Mouse (Mus musculus) midbrain, embryonic 11.5 days (tissue): ENCODE data around the gene Tlk1. TPM values are rescaled to one million over a fixed set of nuclear protein-coding genes. Genes with fewer than 3 reads are reported as not detected.

Source experiments
- ATAC-seq: fragments of 200-750 bp; cut with Nextera tagmentation; 2 replicates; pipeline ENCODE4 v1.8.0; 2017; ENCODE audit warnings: moderate TSS enrichment, moderate library complexity; ENCODE audit not compliant: low FRiP score
- DNase-seq: peaks from one replicate; pipeline ENCODE4 v3.0.0; 2015; ENCODE audit warnings: low spot score; ENCODE audit errors: missing footprints
- H3K27ac ChIP-seq: fragments of 300-500 bp; sonication (generic); 2 replicates; pipeline ENCODE4 v1.5.1; 2014; ENCODE audit warnings: low read depth, low read length
- H3K27me3 ChIP-seq: fragments of 300-500 bp; sonication (generic); 2 replicates; pipeline ENCODE4 v1.6.1; 2014; ENCODE audit warnings: mild to moderate bottlenecking, low read length, moderate library complexity, mixed read lengths; ENCODE audit not compliant: control insufficient read depth, insufficient read depth
- H3K36me3 ChIP-seq: fragments of 300-500 bp; sonication (generic); 2 replicates; pipeline ENCODE4 v1.6.1; 2014; ENCODE audit warnings: mild to moderate bottlenecking, low read length, moderate library complexity, mixed read lengths; ENCODE audit not compliant: control insufficient read depth, insufficient read depth
- H3K4me1 ChIP-seq: fragments of 300-500 bp; sonication (generic); 2 replicates; pipeline ENCODE4 v1.6.1; 2014; ENCODE audit warnings: low read length; ENCODE audit not compliant: control insufficient read depth, insufficient read depth
- H3K4me2 ChIP-seq: fragments of 300-500 bp; sonication (generic); 2 replicates; pipeline ENCODE4 v1.6.1; 2014; ENCODE audit warnings: mild to moderate bottlenecking, moderate library complexity
- H3K4me3 ChIP-seq: fragments of 300-500 bp; sonication (generic); 2 replicates; pipeline ENCODE4 v1.5.1; 2014; ENCODE audit warnings: low read depth, low read length
- H3K9ac ChIP-seq: fragments of 300-500 bp; sonication (generic); 2 replicates; pipeline ENCODE4 v1.6.1; 2014; ENCODE audit warnings: low read length
- H3K9me3 ChIP-seq: fragments of 300-500 bp; sonication (generic); 2 replicates; pipeline ENCODE4 v1.6.1; 2016; ENCODE audit warnings: low read length; ENCODE audit not compliant: control insufficient read depth
- WGBS: fragments of 180-500 bp; shearing (Covaris S2); extraction: QIAGEN DNeasy Blood & Tissue Kit; methylation state at CpG from one replicate; pipeline ENCODE4 v1.1.7; 2014; 5-methylcytosine and 5-hydroxymethylcytosine counted together
- polyA plus RNA-seq: library from polyadenylated mRNA; unstranded; fragments of >200 nt; fragmentation: Nextera tagmentation; extraction: Ambion mirVana; gene quantifications from 2 replicates; pipeline ENCODE4 v1.2.1, GENCODE M21; 2014

Tlk1 gene
- polyA plus RNA-seq, 1 experiment from 2014 or later: 45.2 TPM

GRCm38 (mm10) chr2:70826436-70827230 is 1.1 kb upstream of the Tlk1 start:
- no peaks in the 10 kb centered on the region for H3K27me3 ChIP-seq
- no peaks in the 10 kb centered on the region for H3K9me3 ChIP-seq
- no peak for ATAC-seq
- no peak overlapping the region for H3K9ac ChIP-seq
- H3K4me2 ChIP-seq: no peak overlapping the region
- WGBS: 83% methylated on average over 8 of the region's 8 CpGs
- no peak overlapping the region for H3K27ac ChIP-seq
- H3K4me1 ChIP-seq: peaks cover 9% of the 10 kb centered on the region; the same call in 1 of the 2 replicates
- DNase-seq: no peak
- no peak overlapping the region for H3K4me3 ChIP-seq
- H3K36me3 ChIP-seq: no peaks in the 10 kb centered on the region

GRCm38 (mm10) chr2:70824838-70825370 is 624 bp downstream of the Tlk1 start:
- ATAC-seq (peak; percentile 80), DNase-seq (peak; percentile 96)
- H3K27ac ChIP-seq: peak overlapping the region; percentile 100
- H3K9me3 ChIP-seq: no peaks in the 10 kb centered on the region
- WGBS: 1% methylated on average over 49 of the region's 59 CpGs
- peak overlapping the region; percentile 94 for H3K4me3 ChIP-seq
- H3K27me3 ChIP-seq: no peaks in the 10 kb centered on the region
- H3K36me3 ChIP-seq: no peaks in the 10 kb centered on the region
- H3K4me2 ChIP-seq: peak overlapping the region; percentile 64
- peak overlapping the region; percentile 99 for H3K9ac ChIP-seq
- H3K4me1 ChIP-seq: peaks cover 9% of the 10 kb centered on the region; the same call in 1 of the 2 replicates

- peak; percentile 95 for DNase-seq
These were observed 1.4 kb downstream of the Tlk1 start for GRCm38 (mm10) chr2:70823926-70824800.

GRCm38 (mm10) chr2:70823434-70823833 is 2.1 kb downstream of the Tlk1 start:
- H3K4me2 ChIP-seq: peak overlapping the region; percentile 64
- no peaks in the 10 kb centered on the region for H3K27me3 ChIP-seq
- H3K36me3 ChIP-seq: no peaks in the 10 kb centered on the region
- ATAC-seq: no peak
- peaks cover 9% of the 10 kb centered on the region; the same call in 1 of the 2 replicates for H3K4me1 ChIP-seq
- peak overlapping the region; percentile 94; the same call in 1 of the 2 replicates for H3K4me3 ChIP-seq
- 52% methylated on average over 5 of the region's 5 CpGs for WGBS
- H3K27ac ChIP-seq: no peak overlapping the region
- no peak for DNase-seq
- H3K9me3 ChIP-seq: no peaks in the 10 kb centered on the region
- no peak overlapping the region for H3K9ac ChIP-seq

More at GRCm38 (mm10) chr2:70823926-70824800, 1.4 kb downstream of the Tlk1 start:
- Histone ChIP-seq H3K4me2 (peak overlapping the region; percentile 64), H3K9me3 (no peaks in the 10 kb centered on the region), H3K4me1 (peaks cover 9% of the 10 kb centered on the region; the same call in 1 of the 2 replicates), H3K27me3 (no peaks in the 10 kb centered on the region), H3K27ac (peak overlapping the region; percentile 100), H3K4me3 (peak overlapping the region; percentile 94), H3K9ac (peak overlapping the region; percentile 99), H3K36me3 (no peaks in the 10 kb centered on the region)
- 2% methylated on average over 27 of the region's 27 CpGs for WGBS
- no peak for ATAC-seq

GRCm38 (mm10) chr2:70816939-70817338 is 8.6 kb downstream of the Tlk1 start:
- H3K27ac ChIP-seq: no peak overlapping the region
- DNase-seq: peak; percentile 75
- H3K4me3 ChIP-seq: no peak overlapping the region
- ATAC-seq: no peak
- no peak overlapping the region for H3K4me2 ChIP-seq
- no peaks in the 10 kb centered on the region for H3K36me3 ChIP-seq
- WGBS: 71% methylated on average over 3 of the region's 3 CpGs
- H3K4me1 ChIP-seq: no peaks in the 10 kb centered on the region
- no peak overlapping the region for H3K9ac ChIP-seq
- H3K9me3 ChIP-seq: no peaks in the 10 kb centered on the region
- H3K27me3 ChIP-seq: no peaks in the 10 kb centered on the region

- ATAC-seq: no peak
- H3K9me3 ChIP-seq: no peaks in the 10 kb centered on the region
- 89% methylated on average over 2 of the region's 2 CpGs for WGBS
- no peak overlapping the region for H3K4me2 ChIP-seq
- no peaks in the 10 kb centered on the region for H3K27me3 ChIP-seq
- H3K4me1 ChIP-seq: no peaks in the 10 kb centered on the region
- H3K9ac ChIP-seq: no peak overlapping the region
- H3K27ac ChIP-seq: no peak overlapping the region
- H3K4me3 ChIP-seq: no peak overlapping the region
- no peaks in the 10 kb centered on the region for H3K36me3 ChIP-seq
- DNase-seq: peak; percentile 64
These were observed 9.5 kb downstream of the Tlk1 start for GRCm38 (mm10) chr2:70816016-70816415.

- no peaks in the 10 kb centered on the region for H3K4me1 ChIP-seq
- no peak overlapping the region for H3K4me3 ChIP-seq
- ATAC-seq (no peak), DNase-seq (peak; percentile 61)
- 81% methylated on average over 4 of the region's 4 CpGs for WGBS
- no peak overlapping the region for H3K4me2 ChIP-seq
- H3K9ac ChIP-seq: no peak overlapping the region
- H3K27ac ChIP-seq: no peak overlapping the region
- H3K36me3 ChIP-seq: no peaks in the 10 kb centered on the region
- no peaks in the 10 kb centered on the region for H3K27me3 ChIP-seq
- no peaks in the 10 kb centered on the region for H3K9me3 ChIP-seq
These were observed 11.9 kb downstream of the Tlk1 start for GRCm38 (mm10) chr2:70813608-70814007.

- DNase-seq (peak; percentile 10), ATAC-seq (no peak)
- Histone ChIP-seq H3K4me2 (no peak overlapping the region), H3K27ac (no peak overlapping the region), H3K27me3 (no peaks in the 10 kb centered on the region), H3K9ac (no peak overlapping the region), H3K36me3 (no peaks in the 10 kb centered on the region), H3K9me3 (no peaks in the 10 kb centered on the region), H3K4me1 (no peaks in the 10 kb centered on the region), H3K4me3 (no peak overlapping the region)
- WGBS: 79% methylated on average over 3 of the region's 3 CpGs
These were observed 14.1 kb downstream of the Tlk1 start for GRCm38 (mm10) chr2:70811476-70811875.
